Mouse (Mus musculus): ENCODE data around the gene D230025D16Rik.
A peak's percentile ranks its signal among the peaks of the same experiment; 100 is the strongest.
"Not testable (repeated sequence)": the region's sequence is repeated elsewhere in the genome, so short reads cannot be mapped to it uniquely, and the experiment has no call there.

The D230025D16Rik gene

DNA sequence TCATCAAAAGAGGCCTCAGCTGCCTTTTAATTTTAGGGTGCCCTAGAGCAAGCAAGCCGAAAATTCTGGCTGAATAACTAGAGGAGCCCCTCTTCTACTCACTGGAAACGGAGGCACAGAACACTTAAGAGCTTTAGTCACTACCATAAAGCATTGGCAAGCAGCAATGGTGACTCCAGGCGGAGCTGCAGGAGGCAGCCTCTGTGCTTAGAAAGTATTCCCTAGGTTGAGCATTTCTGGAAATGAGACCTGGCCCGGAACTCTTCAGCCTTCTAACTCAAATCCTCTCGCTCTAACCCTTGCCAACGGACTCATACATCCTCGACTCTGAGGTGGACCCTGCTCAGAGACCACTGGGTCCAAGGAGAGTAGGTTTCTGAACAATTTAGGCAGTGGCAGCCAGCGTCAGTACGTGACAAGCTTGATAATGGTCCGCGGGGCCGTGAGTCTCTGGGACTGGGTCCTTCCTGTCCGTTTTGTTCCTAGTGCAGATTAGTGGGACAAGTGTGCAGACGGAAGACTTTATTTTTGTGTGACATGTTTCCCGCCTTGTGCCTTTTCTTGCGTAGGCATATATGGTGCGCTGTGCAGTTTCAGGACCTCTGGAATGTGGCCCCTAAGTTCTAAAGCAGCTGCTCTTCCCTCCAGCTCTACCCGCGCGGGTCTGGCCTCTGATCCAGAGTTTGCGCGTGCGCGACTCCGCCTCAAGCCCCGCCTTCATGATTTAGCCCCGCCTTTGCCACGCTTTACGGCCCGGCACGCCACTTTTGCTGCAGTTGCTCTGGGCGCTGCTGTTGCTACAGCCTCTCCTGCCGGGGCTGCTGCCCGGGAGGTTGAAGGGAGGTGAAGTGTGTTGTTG lies at the start of gene D230025D16Rik:
D230025D16Rik (plus strand) TSS at position 733 of the 859 bp plus-strand sequence.
- peak; percentile 88 for DNase-seq (ENCODE audit: low read depth)

DNA sequence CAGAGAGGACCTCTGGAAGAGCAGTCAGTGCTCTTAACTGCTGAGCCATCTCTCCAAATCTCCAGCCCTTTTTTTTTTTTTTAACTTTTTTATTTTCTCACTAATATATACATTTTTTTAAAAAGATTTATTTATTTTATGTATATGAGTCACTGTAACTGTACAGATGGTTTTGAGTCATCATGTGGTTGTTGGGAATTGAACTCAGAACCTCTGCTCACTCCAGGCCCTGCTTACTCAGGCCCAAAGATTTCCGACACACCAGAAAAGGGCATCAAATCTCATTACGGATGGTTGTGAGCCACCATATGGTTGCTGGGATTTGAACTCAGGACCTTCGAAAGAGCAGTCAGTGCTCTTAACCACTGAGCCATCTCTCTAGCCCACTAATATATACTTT lies 49.7 kb upstream of the D230025D16Rik start:
- DNase-seq (ENCODE audit: low read depth) = not testable (repeated sequence)

DNA sequence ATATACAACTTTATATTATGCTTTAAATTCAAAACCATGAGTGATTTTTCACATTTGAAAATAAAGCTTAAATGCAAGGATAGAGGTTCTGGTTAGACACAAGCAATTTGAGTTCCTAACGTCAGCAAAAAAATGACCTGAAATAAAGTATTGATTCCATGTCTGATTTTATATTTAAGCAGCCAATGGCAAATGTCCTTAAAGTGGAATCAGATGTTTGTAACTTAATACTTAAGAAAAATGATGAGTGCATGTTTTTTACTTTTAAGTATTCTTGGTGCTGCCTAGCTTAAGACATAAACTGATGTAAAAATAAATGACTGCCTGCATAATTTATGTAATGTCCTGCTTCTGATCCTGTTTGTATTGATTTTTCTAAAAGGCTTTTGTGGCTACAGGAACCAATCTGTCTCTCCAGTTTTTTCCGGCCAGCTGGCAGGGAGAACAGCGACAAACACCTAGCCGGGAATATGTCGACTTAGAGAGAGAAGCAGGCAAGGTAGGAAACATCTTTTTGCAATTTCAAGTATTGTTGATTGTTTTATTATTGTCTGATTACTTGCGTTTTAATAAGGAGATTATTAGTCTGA lies 46.6 kb upstream of the D230025D16Rik start:
- DNase-seq (ENCODE audit: low read depth) = no peak

DNA sequence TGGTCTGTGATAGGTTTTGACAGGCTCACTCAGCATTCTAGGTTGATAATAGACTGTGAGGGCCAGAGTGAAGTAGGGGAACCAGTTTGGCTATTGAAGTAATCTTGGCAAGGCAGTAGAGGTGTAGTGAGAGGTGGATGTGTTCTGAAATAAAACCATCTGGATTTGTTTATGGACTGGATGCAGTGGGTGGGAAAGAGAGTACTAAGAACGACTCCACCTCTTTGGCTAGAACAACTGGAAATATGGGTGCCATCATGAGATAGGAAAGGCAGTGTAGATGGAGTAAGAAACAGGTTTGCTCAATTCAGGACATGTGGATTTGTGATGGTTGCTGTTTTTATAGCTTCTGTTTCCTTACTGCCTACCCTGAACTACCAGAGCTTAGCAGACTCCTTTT lies 42.7 kb upstream of the D230025D16Rik start:
- no peak for DNase-seq (ENCODE audit: low read depth)

DNA sequence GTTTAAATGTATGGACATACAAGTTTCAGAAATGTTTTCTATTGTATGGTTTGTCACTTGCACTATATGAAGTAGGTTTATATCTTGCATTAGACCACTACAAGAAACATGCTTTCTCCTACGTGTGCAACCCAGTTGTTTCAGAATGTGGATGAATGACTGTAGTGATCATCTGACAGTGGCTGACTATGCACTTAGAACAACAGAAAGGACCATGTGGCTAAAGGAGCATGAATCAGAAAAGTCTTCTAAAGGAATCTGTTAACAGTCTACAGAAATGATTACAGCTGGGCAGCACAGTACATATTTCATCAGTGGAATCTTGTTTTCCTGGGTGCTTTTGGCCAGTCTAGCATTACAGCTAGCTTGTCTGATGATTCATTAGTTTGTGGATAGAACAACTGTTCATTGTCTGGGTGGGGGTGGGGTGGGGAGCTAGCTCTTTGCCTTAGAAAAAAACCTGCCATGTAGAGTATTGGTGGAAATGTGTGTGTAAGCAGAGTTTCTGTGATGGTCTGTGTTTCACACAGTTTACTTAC lies 38.4 kb upstream of the D230025D16Rik start:
- no peak for DNase-seq (ENCODE audit: low read depth)

DNA sequence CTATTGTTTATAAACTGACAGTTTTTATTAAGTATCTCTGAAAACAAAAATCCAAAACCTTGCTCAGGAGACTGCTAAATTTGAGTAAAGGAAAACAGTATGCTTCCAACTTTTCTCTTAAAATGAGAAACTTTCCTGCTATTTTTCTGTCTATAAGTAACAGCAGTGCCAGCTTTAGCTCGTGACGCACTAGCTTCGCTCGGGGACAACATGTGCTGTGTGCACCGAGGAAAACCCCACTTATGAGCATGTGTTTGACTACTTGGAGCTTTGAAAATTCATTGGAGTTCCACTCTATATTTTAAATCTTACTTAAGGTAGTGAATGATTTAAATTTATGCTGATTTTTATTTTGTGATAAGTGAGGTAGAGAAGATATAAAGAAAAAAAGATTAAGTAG lies 32.8 kb upstream of the D230025D16Rik start:
- DNase-seq (ENCODE audit: low read depth) = no peak

DNA sequence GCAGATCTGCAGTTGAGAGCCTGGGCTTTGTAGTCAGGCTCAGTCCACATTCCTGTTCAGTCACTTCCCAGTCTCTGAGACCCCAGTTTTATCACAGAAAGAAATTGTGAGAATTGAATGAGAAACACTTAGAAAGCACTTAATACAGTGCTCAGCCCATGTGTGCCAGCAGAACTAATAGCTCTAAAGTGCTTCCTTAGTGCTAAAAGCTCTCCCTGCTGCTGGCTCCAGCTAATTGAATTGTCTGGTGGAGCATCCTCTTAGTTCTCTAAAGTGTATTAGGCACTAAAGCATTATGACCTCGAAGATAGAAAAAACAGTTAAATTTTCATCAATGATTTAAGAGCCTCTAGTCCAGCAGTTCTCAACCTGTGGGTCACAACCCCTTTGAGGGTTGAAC lies 19.2 kb upstream of the D230025D16Rik start:
- DNase-seq (ENCODE audit: low read depth) = no peak

DNA sequence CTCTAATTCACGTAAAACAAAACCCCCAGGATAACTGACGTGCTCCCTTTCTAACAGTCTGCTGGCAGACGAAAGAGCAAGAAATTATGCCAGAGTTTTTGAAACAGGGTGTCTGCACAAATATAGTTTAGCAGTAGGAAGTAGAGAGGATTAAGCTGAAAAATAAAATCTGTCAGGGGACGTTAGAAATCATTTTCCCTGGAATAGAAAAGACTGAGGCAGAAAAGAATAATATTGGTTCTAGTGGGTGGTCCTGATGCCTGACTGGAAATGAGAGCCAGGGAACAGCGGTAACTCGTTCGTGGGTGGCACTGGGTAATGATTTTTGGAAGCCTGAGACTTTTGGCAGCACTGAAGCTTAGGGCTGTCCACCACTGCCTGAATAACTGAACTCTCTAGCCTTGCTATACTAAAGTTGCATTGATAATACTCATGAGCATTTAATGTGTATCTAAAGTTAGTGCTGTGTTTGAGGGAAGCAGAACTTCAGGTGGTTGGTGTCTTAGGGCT lies 18.1 kb upstream of the D230025D16Rik start:
- DNase-seq (ENCODE audit: low read depth) = no peak

DNA sequence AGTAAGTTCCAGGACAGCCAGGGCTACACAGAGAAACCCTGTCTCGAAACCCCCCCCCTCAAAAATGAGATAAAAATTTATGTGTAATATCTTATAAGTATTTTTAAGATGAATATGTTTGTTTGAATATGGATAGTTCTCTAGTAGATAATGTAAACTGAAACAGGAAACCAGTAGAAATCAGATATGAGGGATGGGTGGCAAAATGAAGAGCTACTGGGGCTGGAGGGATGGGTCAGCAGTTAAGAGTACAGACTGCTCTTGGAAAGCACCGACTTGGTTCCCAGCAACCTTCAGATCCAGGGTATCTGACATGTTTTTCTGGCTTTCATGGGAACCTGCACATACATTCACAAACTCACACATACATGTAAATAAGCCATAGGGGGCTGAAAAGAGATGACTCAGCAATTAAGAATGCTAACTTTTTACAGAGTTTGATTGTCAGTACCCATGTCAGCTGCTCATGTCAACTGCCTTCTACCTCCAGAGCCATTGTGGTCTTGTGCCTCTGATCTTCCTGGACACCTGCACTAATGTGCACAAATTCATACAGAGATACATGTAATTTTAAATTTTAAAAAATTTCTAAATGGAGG lies 17.2 kb upstream of the D230025D16Rik start:
- no peak for DNase-seq (ENCODE audit: low read depth)

DNA sequence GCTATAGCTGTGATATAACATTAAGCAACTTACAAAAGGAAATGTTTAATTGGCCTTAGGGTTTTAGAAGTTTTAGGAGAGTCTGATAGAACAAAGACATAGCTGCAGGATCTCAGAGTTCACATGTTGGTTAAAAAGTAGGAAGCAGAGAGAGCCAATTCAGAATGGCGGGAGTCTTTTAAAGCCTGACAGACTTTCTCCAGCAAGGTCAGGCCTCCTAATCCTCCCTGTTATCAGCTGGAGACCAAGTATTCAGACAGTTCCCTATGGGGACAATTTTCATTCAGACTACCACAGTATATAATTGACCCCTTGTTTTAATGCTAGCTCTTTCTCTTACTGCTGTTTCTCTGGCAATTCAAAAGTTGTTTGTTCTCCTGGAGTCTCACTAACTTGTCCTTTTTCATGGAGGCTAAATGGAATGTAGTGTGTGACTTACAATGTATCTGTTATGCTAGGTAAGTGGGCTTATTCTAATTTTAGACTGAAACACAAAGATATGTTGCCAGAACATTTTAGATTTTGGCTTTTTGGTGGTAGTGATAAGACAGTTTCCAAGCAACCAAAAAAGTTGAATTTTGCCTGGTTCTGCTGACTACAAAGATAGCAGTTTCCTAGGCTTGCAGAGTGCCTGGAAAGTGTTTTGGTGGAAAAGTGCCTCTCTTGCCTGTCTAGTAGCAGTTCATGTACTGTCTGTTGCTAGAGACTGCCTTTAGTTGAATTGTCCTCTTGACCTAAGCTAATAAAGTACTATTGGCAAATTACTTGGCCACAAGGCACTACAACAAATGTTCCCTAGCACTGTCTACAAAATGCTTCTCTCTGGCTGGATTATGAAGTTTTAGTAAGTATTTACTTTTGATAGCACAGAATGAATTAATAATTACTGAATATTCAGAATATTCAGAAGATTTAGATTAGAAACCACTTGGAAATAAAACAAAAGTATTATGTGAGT lies 15.5 kb upstream of the D230025D16Rik start:
- DNase-seq (ENCODE audit: low read depth) = peak; percentile 37

DNA sequence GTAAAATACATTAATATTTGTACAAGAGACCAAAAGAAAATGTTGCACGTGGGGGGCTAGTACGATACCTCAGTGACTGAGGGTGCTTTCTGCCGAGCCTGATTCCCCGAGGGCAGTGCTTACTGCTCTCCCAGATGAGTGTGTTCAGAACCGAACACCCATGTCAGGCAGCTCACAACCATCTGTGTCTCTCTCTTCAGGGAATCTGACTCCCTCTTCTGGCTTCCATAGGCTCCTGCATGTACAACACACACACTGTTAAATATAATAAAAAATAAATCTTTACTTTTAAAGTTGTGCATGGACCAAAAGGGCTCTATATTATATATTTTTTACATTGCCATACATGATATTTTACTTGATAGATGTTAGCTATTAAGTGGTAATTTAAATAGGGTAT lies 10.8 kb upstream of the D230025D16Rik start:
- DNase-seq (ENCODE audit: low read depth) = no peak

DNA sequence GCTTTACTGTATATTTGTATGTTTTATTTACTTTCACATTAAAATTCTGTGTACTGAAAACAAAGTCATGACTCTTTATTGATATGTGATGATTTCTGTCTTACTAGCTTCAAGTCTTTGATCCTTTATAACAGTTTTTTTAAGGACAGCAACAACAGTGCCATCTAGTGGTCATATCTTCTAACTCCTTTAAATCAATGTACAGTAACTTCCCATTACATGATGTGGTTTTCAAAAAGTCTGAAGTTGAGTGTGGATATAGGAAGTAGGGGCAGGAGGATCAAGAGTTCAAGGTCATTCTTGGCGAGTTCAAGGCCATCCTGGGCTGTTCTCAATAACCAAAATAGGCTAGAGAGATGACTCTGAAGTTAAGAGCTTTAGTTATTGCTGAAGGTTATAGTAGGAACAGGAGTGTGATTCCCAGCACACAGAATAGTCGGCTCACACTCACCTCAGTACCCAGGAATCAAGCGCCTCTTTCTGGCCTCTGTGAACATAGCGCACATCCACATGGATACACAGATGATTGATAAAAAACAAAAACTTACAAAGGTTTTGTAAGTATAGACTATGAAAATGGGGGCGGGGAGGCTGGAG lies 6.9 kb upstream of the D230025D16Rik start:
- peak; percentile 61 for DNase-seq (ENCODE audit: low read depth)

DNA sequence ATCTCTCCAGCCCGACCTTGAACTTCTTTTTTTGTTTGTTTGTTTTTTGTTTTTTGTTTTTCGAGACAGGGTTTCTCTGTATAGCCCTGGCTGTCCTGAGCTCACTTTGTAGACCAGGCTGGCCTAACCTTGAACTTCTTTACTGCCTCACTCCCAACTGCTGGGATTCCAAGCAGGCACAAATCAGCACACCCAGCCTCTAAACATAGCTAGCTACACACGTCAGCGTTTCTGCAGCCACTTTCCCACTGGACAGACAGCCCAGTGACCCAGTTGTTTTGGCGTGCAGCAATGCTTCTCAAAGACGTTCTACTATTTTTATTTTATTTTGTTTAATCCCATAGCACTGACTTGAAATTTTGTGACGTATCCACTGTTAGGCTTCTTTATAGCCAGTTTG lies 1.1 kb upstream of the D230025D16Rik start:
- DNase-seq (ENCODE audit: low read depth) = no peak

DNA sequence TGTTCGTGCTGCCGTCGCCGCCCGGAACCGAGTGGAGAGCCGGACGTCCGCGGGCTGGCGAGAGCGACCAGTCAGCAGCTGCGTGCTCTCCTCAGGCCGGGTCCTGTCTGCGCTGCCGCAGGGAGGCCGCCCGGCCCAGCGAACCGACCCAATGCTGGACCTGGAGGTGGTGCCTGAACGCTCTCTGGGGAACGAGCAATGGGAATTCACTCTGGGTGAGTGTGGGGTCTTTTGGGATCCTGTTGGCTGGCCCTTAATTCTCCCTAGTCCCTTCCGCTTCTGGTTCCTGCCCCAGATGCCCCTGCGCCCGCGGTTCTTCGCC lies 288 bp downstream of the D230025D16Rik start:
- DNase-seq (ENCODE audit: low read depth) = no peak

DNA sequence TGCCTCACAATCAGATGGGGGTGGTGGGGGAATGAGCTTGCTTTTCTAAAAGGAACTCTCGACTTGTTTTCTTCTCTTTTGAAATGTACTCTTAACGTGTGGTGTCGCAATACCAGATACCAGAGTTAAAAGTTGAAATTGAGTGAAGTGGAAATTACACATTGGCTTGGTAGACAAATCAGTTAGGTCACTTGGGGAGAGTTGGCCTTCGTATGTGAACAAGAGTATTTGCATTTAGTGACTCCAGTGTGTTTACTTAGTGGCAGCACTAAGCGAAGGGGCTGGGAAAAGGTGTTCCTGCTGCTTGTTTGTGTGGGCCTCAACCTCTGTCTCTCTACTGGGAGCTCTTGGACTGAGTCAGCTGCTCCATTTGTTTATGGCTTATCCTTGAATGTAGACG lies 972 bp downstream of the D230025D16Rik start:
- DNase-seq (ENCODE audit: low read depth) = peak; percentile 31

DNA sequence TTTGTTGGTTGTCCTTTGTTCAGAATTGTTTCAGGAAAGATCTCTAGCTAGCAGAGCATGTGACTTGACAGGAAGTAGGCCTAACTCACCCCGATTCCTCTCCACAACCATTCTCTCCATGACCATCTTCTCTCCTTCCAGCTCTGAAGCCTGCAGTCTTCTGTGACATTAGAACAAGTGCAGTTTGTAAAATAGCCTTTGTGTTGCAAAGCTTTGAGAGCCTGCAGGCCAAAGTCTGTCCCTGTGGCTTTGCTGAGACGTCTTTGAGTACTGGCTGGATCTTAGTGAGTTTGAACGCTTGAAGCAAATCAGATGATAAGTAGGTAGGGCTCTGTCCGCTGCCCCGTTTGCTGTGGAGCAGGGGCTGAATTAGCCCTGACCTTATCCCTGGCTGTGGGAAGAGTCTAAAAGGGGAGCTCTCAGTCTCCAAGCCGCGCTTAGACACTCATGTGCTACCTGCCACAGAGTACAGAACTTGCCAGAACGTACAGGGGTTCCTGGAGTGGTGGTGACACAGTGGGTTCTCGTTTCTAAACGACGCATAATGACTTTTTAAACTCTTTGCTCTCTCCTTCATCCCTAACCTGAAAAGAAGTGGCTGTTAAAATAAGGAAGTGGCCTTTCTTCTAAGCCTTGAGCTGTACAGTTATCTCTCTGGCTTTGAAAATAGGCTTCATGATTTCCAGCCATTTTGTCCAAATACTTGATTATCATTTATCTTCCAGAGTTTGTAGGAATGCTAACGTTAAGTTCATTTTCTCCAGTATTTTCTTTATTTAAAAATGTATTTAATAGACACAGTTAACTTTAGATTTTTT lies 6.8 kb downstream of the D230025D16Rik start:
- DNase-seq (ENCODE audit: low read depth) = no peak

DNA sequence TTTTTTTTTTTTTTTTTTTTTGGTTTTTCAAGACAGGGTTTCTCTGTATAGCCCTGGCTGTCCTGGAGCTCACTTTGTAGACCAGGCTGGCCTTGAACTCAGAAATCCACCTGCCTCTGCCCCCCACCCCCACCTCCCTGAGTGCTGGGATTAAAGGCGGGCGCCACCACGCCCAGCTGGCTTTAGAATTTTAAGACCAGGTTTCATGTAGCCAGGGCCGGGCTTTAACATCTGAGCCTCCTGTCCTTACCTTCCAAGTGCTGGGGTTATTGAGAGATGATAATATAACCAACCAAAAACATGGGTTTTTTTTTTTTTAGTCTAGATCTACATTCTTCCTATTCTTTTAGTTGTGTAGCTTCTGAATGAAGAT lies 7.4 kb downstream of the D230025D16Rik start:
- DNase-seq (ENCODE audit: low read depth) = not testable (repeated sequence)

DNA sequence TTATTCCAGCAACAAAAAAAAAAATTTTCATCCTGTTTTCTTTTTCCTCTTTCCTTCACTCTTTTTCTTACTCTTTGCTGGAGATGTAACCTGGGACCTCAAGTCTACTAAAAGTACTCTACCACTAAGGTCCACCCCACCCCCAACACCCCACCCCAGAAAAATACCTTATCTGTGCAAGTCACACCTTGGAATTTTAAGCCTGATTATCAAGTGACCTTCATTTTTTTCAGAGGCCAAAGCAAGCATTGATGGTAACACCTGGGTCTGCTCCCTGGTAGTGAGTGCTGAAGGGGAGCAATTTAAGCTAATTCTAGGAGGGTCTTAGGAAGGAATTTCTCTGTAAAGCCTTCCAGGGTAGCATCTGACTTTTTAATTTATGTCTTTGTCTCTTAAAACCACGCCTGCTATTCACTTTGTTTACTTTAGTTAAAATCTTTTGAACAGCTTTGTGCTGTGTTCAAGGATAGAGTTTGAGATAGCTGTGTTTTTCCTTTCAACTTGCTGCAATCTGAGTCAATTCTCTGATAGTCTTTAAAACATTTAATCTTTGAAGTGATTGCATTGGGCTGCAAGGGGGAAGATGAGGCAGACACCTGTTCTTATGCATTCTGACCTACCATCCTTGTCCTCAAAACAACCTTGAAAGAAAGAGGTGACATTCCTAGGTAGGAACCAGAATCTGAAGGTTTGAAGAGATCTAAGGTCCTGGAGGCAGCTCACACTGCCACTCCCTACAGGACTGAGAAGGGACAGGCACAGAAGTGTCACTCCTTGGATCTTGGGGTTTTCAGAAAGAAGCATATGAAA lies 8.4 kb downstream of the D230025D16Rik start:
- no peak for DNase-seq (ENCODE audit: low read depth)

DNA sequence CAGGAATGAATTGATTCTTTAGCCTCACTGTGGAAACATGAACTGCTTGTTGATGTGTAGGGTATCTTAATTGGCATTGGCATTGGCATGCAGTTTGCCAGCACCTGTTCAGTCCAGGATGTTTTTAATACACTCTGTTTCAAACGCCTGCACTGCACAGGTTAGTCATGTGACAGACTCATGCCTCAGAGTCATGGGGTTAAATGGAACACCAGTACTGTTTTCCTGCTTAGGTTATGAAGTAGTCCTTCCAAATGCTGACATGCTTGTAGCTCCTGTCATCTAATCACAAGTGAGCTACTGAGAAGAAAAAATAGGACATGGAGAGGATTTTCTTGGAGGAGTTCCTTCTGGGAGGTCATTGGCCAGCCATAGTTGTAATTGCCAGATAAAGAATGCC lies 10.3 kb downstream of the D230025D16Rik start:
- no peak for DNase-seq (ENCODE audit: low read depth)
